Mouse (Mus musculus) liver, postnatal 0 days (tissue): ENCODE measurements around the gene Rabac1. TPM values are rescaled to one million over a fixed set of nuclear protein-coding genes. Genes with fewer than 3 reads are reported as not detected.

ENCODE experiments used
- ATAC-seq: fragments of 200-750 bp; cut with Nextera tagmentation; 2 replicates; pipeline ENCODE4 v1.8.0; 2017; ENCODE audit warnings: mild to moderate bottlenecking, moderate library complexity
- DNase-seq: peaks from one replicate; pipeline ENCODE4 v3.0.0-alpha.2; 2016
- H3K27ac ChIP-seq: fragments of 300-500 bp; sonication (generic); 2 replicates; pipeline ENCODE4 v1.5.1; 2014; ENCODE audit warnings: antibody characterized with exemption, moderate library complexity, mild to moderate bottlenecking, low read depth
- H3K27me3 ChIP-seq: fragments of 300-500 bp; sonication (generic); 2 replicates; pipeline ENCODE4 v1.6.1; 2014; ENCODE audit warnings: low read length, control low read depth, mixed read lengths; ENCODE audit not compliant: insufficient read depth
- H3K36me3 ChIP-seq: fragments of 300-500 bp; sonication (generic); replicated peaks from 2 replicates; pipeline ENCODE4 v1.6.1; 2014; ENCODE audit warnings: mild to moderate bottlenecking, control low read depth, low read length, moderate library complexity, mixed read lengths; ENCODE audit not compliant: insufficient read depth
- H3K4me1 ChIP-seq: fragments of 300-500 bp; sonication (generic); 2 replicates; pipeline ENCODE4 v1.6.1; 2014; ENCODE audit warnings: antibody characterized with exemption, mild to moderate bottlenecking, control low read depth; ENCODE audit not compliant: insufficient read depth
- H3K4me2 ChIP-seq: fragments of 300-500 bp; sonication (generic); 2 replicates; pipeline ENCODE4 v1.6.1; 2014; ENCODE audit warnings: low read depth, mild to moderate bottlenecking, low read length, moderate library complexity, mixed read lengths
- H3K4me3 ChIP-seq: fragments of 300-500 bp; sonication (generic); 2 replicates; pipeline ENCODE4 v1.5.1; 2014; ENCODE audit warnings: low read depth, low read length
- H3K9ac ChIP-seq: fragments of 300-500 bp; sonication (generic); replicated peaks from 2 replicates; pipeline ENCODE4 v1.6.1; 2014; ENCODE audit warnings: mild to moderate bottlenecking, moderate library complexity
- H3K9me3 ChIP-seq: fragments of 300-500 bp; sonication (generic); 2 replicates; pipeline ENCODE4 v1.6.1; 2016; ENCODE audit warnings: mild to moderate bottlenecking, control low read depth, low read length, mixed read lengths
- CTCF ChIP-seq: sonication (generic); IDR thresholded peaks from 2 replicates; pipeline ENCODE4 v1.5.1; 2016; ENCODE audit warnings: antibody characterized with exemption, low read depth
- EP300 ChIP-seq: IDR thresholded peaks from 2 replicates; pipeline ENCODE4 v1.6.1; 2016; ENCODE audit warnings: antibody characterized with exemption, low read depth, mild to moderate bottlenecking
- WGBS: fragments of 180-500 bp; shearing (Covaris S2); extraction: QIAGEN DNeasy Blood & Tissue Kit; methylation state at CpG from one replicate; pipeline ENCODE4 v1.1.7; 2014; ENCODE audit not compliant: insufficient replicate concordance; 5-methylcytosine and 5-hydroxymethylcytosine counted together
- polyA plus RNA-seq: library from polyadenylated mRNA; unstranded; fragments of >200 nt; fragmentation: Nextera tagmentation; extraction: Ambion mirVana; gene quantifications from 2 replicates; pipeline ENCODE4 v1.2.1, GENCODE M21; 2015

The Rabac1 gene
- polyA plus RNA-seq, 1 experiment from 2014 or later: 88.2 TPM

DNA sequence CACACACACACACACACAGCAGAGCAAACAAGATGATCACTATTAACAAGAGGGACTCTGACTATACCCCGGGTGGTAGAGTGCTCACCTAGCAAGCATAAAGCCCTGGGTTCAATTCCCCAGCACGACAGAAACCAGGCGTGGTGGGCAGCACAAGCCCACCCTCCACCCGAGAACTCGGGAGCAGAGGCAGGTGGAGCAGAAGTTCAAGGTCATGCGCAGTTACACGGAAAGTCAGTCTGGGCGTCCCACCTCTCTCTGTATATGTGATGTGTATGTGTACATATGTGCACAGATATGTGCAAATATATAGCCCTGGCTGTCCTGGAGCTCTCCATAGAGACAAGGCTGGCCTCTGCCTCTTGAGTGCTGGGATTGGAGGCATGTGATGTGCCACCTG lies 4.6 kb downstream of the Rabac1 start:
- Histone ChIP-seq H3K4me3 (no peak overlapping the region), H3K36me3 (0 out of 2 replicates have a peak, but pooled peaks cover 5% of the 10 kb centered on the region), H3K27me3 (no peaks in the 10 kb centered on the region), H3K4me1 (peaks cover 6% of the 10 kb centered on the region), H3K9me3 (no peaks in the 10 kb centered on the region), H3K9ac (no peak overlapping the region), H3K4me2 (no peak overlapping the region), H3K27ac (no peak overlapping the region)
- ATAC-seq: no peak
- 74% methylated on average over 8 of the region's 8 CpGs for WGBS
- TF ChIP-seq EP300 (no peak), CTCF (no peak)
- no peak for DNase-seq

GRCm38 (mm10) chr7:24964897-24965535 lies 7.5 kb downstream of the Rabac1 start:
- H3K9me3 ChIP-seq: no peaks in the 10 kb centered on the region
- H3K27ac ChIP-seq: no peak overlapping the region
- WGBS: 7% methylated on average over 5 of the region's 5 CpGs
- peak; percentile 78 for TF ChIP-seq CTCF
- TF ChIP-seq EP300: no peak
- H3K9ac ChIP-seq: no peak overlapping the region
- H3K4me3 ChIP-seq: no peak overlapping the region
- H3K4me1 ChIP-seq: no peaks in the 10 kb centered on the region
- H3K4me2 ChIP-seq: no peak overlapping the region
- ATAC-seq (no peak; the same call in 1 of the 2 replicates), DNase-seq (peak; percentile 84)
- H3K36me3 ChIP-seq: 0 out of 2 replicates have a peak, but pooled peaks cover 2% of the 10 kb centered on the region
- no peaks in the 10 kb centered on the region for H3K27me3 ChIP-seq

GRCm38 (mm10) chr7:24964288-24964687 lies 8.3 kb downstream of the Rabac1 start:
- WGBS: 72% methylated on average over 2 of the region's 2 CpGs
- no peaks in the 10 kb centered on the region for H3K9me3 ChIP-seq
- H3K27ac ChIP-seq: no peak overlapping the region
- TF ChIP-seq EP300 (no peak), CTCF (no peak)
- H3K36me3 ChIP-seq: no peaks in the 10 kb centered on the region
- H3K4me3 ChIP-seq: no peak overlapping the region
- no peaks in the 10 kb centered on the region for H3K4me1 ChIP-seq
- no peaks in the 10 kb centered on the region for H3K27me3 ChIP-seq
- H3K9ac ChIP-seq: no peak overlapping the region
- no peak for DNase-seq
- H3K4me2 ChIP-seq: no peak overlapping the region
- no peak for ATAC-seq

- no peak for ATAC-seq
- Histone ChIP-seq H3K9me3 (no peaks in the 10 kb centered on the region), H3K27ac (no peak overlapping the region), H3K9ac (no peak overlapping the region), H3K4me1 (no peaks in the 10 kb centered on the region; the same call in 1 of the 2 replicates), H3K4me2 (peak overlapping the region; percentile 69; the same call in 1 of the 2 replicates), H3K36me3 (no peaks in the 10 kb centered on the region), H3K4me3 (peak overlapping the region; percentile 45), H3K27me3 (peaks cover 64% of the 10 kb centered on the region)
- TF ChIP-seq EP300: no peak
- no peak for DNase-seq
- 25% methylated on average over 25 of the region's 33 CpGs for WGBS
Observed at GRCm38 (mm10) chr7:24955226-24955625, 17.3 kb downstream of the Rabac1 start.

- ATAC-seq (peak; percentile 63; the same call in 1 of the 2 replicates), DNase-seq (peak; percentile 59)
- H3K9me3 ChIP-seq: no peaks in the 10 kb centered on the region
- no peaks in the 10 kb centered on the region for H3K36me3 ChIP-seq
- H3K9ac ChIP-seq: peak overlapping the region; percentile 44; the same call in 1 of the 2 replicates
- H3K4me2 ChIP-seq: peak overlapping the region; percentile 69
- peaks cover 72% of the 10 kb centered on the region for H3K27me3 ChIP-seq
- no peak overlapping the region for H3K27ac ChIP-seq
- no peaks in the 10 kb centered on the region; the same call in 1 of the 2 replicates for H3K4me1 ChIP-seq
- TF ChIP-seq CTCF (no peak), EP300 (no peak)
- H3K4me3 ChIP-seq: peak overlapping the region; percentile 45
- WGBS: 2% methylated on average over 18 of the region's 30 CpGs
Observed at GRCm38 (mm10) chr7:24954450-24954849, 18.1 kb downstream of the Rabac1 start.

- Histone ChIP-seq H3K4me1 (no peaks in the 10 kb centered on the region; the same call in 1 of the 2 replicates), H3K36me3 (no peaks in the 10 kb centered on the region), H3K27ac (no peak overlapping the region), H3K4me2 (peak overlapping the region; percentile 69), H3K27me3 (peaks cover 77% of the 10 kb centered on the region), H3K4me3 (peak overlapping the region; percentile 45), H3K9ac (peak overlapping the region; percentile 44; the same call in 1 of the 2 replicates), H3K9me3 (no peaks in the 10 kb centered on the region)
- under 1% methylated on average over 24 of the region's 24 CpGs for WGBS
- DNase-seq (no peak), ATAC-seq (no peak)
- TF ChIP-seq EP300 (no peak), CTCF (no peak)
Observed at GRCm38 (mm10) chr7:24953966-24954365, 18.6 kb downstream of the Rabac1 start.
